Mouse (Mus musculus): ENCODE results near the gene Olig1. TPM values are rescaled to one million over a fixed set of nuclear protein-coding genes. Genes with fewer than 3 reads are reported as not detected.
"Not testable (repeated sequence)": the region's sequence is repeated elsewhere in the genome, so short reads cannot be mapped to it uniquely, and the experiment has no call there.

Gene Olig1
- polyA plus RNA-seq, 1 experiment from 2014 or later: 3.3 TPM

DNA sequence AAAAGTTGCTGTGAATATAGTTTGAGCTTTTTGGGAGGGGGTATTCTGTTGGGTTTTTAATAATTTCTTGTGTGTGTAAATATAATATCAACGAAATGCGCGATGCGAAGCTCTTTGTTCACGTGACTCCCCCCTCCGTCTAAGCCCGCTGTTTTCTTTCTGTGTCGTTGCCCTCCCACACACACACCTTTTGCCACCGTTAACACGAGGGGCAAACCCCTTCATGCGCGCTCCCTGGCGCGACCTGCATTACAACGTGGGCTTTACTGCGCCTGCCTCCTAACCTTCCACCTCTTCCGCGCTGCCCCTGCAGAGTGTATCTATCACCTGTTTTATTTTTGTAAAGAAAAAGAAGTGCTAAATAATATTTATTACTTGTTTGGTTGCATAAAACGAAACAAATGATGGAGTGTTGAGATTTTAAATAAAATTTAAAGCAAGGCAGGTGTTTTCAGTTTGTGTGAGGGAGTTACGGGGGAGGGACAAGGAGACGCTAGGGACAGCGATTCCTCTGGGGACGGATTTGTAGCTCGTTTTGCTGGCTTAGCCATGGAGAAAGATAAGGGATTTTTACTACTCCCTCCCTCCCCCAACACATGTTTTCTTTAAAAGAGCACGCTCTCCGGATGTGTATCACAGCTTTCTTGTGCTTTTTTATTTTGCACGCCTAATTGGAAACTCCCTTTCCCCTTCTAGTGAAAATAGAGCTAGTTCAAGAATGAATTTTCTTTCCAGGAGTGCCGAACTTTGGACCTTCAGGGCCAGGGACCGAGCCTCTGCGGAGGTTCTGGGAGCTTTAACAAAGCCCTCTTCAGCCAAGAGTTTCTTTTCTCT lies 41.1 kb upstream of the Olig1 start:
- Histone ChIP-seq H3K9me3 (no peaks in the 10 kb centered on the region), H3K4me3 (peak overlapping the region; percentile 50), H3K36me3 (replicated peaks) (no peaks in the 10 kb centered on the region), H3K27me3 (replicated peaks; ENCODE audit: low read depth, poor library complexity, severe bottlenecking) (peaks cover 100% of the 10 kb centered on the region), H3K4me1 (peaks cover 38% of the 10 kb centered on the region), H3K27ac (replicated peaks) (no peak overlapping the region)
- under 1% methylated on average over 30 of the region's 30 CpGs for WGBS
- DNase-seq (ENCODE audit: low spot score): peak; percentile 33

- peak overlapping the region; percentile 50 for H3K4me3 ChIP-seq
- peaks cover 100% of the 10 kb centered on the region for H3K27me3 ChIP-seq (replicated peaks; ENCODE audit: low read depth, poor library complexity, severe bottlenecking)
- peaks cover 34% of the 10 kb centered on the region for H3K4me1 ChIP-seq
- peak; percentile 51 for DNase-seq (ENCODE audit: low spot score)
- no peaks in the 10 kb centered on the region for H3K36me3 ChIP-seq (replicated peaks)
- no peak overlapping the region for H3K27ac ChIP-seq (replicated peaks)
- WGBS: under 1% methylated on average over 10 of the region's 10 CpGs
- H3K9me3 ChIP-seq: no peaks in the 10 kb centered on the region
Observed at GRCm38 (mm10) chr16:91229072-91229348, 40.6 kb upstream of the Olig1 start.

GRCm38 (mm10) chr16:91229643-91230042 lies 39.9 kb upstream of the Olig1 start:
- Histone ChIP-seq H3K27me3 (replicated peaks; ENCODE audit: low read depth, poor library complexity, severe bottlenecking) (peaks cover 100% of the 10 kb centered on the region), H3K27ac (replicated peaks) (no peak overlapping the region), H3K9me3 (no peaks in the 10 kb centered on the region), H3K4me3 (0 out of 2 replicates have a peak overlapping the region, but pooled peaks have one; percentile 50), H3K4me1 (peaks cover 33% of the 10 kb centered on the region), H3K36me3 (replicated peaks) (no peaks in the 10 kb centered on the region)
- DNase-seq (ENCODE audit: low spot score): no peak
- 7% methylated on average over 8 of the region's 8 CpGs for WGBS

- H3K36me3 ChIP-seq (replicated peaks): no peaks in the 10 kb centered on the region
- 2% methylated on average over 26 of the region's 26 CpGs for WGBS
- H3K4me3 ChIP-seq: 0 out of 2 replicates have a peak overlapping the region, but pooled peaks have one; percentile 16
- no peak for DNase-seq (ENCODE audit: low spot score)
- no peak overlapping the region for H3K27ac ChIP-seq (replicated peaks)
- peaks cover 100% of the 10 kb centered on the region for H3K27me3 ChIP-seq (replicated peaks; ENCODE audit: low read depth, poor library complexity, severe bottlenecking)
- no peaks in the 10 kb centered on the region for H3K9me3 ChIP-seq
- peaks cover 16% of the 10 kb centered on the region for H3K4me1 ChIP-seq
Observed at GRCm38 (mm10) chr16:91231781-91232469, 37.6 kb upstream of the Olig1 start.

GRCm38 (mm10) chr16:91232470-91233240 lies 36.9 kb upstream of the Olig1 start:
- Histone ChIP-seq H3K27ac (replicated peaks) (no peak overlapping the region), H3K27me3 (replicated peaks; ENCODE audit: low read depth, poor library complexity, severe bottlenecking) (peaks cover 100% of the 10 kb centered on the region), H3K4me1 (peaks cover 12% of the 10 kb centered on the region), H3K4me3 (no peak overlapping the region), H3K9me3 (no peaks in the 10 kb centered on the region), H3K36me3 (replicated peaks) (no peaks in the 10 kb centered on the region)
- WGBS: 3% methylated on average over 25 of the region's 25 CpGs
- peak; percentile 42 for DNase-seq (ENCODE audit: low spot score)

GRCm38 (mm10) chr16:91233241-91233944 lies 36.2 kb upstream of the Olig1 start:
- H3K27ac ChIP-seq (replicated peaks): no peak overlapping the region
- WGBS: 13% methylated on average over 11 of the region's 11 CpGs
- H3K9me3 ChIP-seq: no peaks in the 10 kb centered on the region
- H3K4me1 ChIP-seq: peaks cover 12% of the 10 kb centered on the region
- H3K36me3 ChIP-seq (replicated peaks): no peaks in the 10 kb centered on the region
- no peak for DNase-seq (ENCODE audit: low spot score)
- peaks cover 100% of the 10 kb centered on the region for H3K27me3 ChIP-seq (replicated peaks; ENCODE audit: low read depth, poor library complexity, severe bottlenecking)
- H3K4me3 ChIP-seq: no peak overlapping the region

DNA sequence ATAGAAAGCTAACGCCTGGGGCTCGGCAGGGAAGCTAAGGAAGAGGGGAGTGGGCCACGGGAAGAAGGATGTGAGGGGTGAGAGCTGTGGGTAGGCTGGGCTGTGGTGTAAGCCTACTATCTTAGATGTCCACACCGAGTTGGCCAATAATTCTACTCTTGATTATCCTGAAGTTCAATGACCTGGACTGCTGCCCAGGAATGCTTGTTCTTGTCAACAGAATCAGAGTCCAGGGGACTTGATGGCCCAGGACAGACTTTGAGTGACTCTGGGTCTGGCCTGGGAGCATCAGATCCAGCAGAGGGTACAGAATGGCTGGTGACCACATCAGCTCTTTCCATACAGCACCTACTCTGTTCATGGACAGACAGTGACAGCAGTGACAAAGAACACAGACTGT lies 30.5 kb upstream of the Olig1 start:
- no peak overlapping the region for H3K4me3 ChIP-seq
- 74% methylated on average over 4 of the region's 4 CpGs for WGBS
- H3K27me3 ChIP-seq (replicated peaks; ENCODE audit: low read depth, poor library complexity, severe bottlenecking): peaks cover 89% of the 10 kb centered on the region
- no peak overlapping the region for H3K27ac ChIP-seq (replicated peaks)
- H3K9me3 ChIP-seq: no peaks in the 10 kb centered on the region
- no peaks in the 10 kb centered on the region for H3K4me1 ChIP-seq
- no peak for DNase-seq (ENCODE audit: low spot score)
- no peaks in the 10 kb centered on the region for H3K36me3 ChIP-seq (replicated peaks)

- no peaks in the 10 kb centered on the region for H3K36me3 ChIP-seq (replicated peaks)
- no peak overlapping the region for H3K4me3 ChIP-seq
- H3K27me3 ChIP-seq (replicated peaks; ENCODE audit: low read depth, poor library complexity, severe bottlenecking): peaks cover 55% of the 10 kb centered on the region
- H3K9me3 ChIP-seq: no peaks in the 10 kb centered on the region
- 71% methylated on average over 9 of the region's 9 CpGs for WGBS
- no peaks in the 10 kb centered on the region for H3K4me1 ChIP-seq
- H3K27ac ChIP-seq (replicated peaks): no peak overlapping the region
- DNase-seq (ENCODE audit: low spot score): no peak
Observed at GRCm38 (mm10) chr16:91246292-91246691, 23.3 kb upstream of the Olig1 start.

GRCm38 (mm10) chr16:91255419-91256164 lies 14.0 kb upstream of the Olig1 start:
- peak overlapping the region; percentile 36 for H3K4me3 ChIP-seq
- H3K9me3 ChIP-seq; H3K4me1 ChIP-seq; H3K27ac ChIP-seq (replicated peaks); H3K36me3 ChIP-seq (replicated peaks): not testable (repeated sequence)
- 24% methylated on average over 26 of the region's 28 CpGs for WGBS
- H3K27me3 ChIP-seq (replicated peaks; ENCODE audit: low read depth, poor library complexity, severe bottlenecking): peaks cover 51% of the 10 kb centered on the region
- peak; percentile 25 for DNase-seq (ENCODE audit: low spot score)

GRCm38 (mm10) chr16:91258956-91259355 lies 10.6 kb upstream of the Olig1 start:
- no peaks in the 10 kb centered on the region for H3K9me3 ChIP-seq
- WGBS: 72% methylated on average over 3 of the region's 3 CpGs
- H3K27me3 ChIP-seq (replicated peaks; ENCODE audit: low read depth, poor library complexity, severe bottlenecking): peaks cover 85% of the 10 kb centered on the region
- no peak for DNase-seq (ENCODE audit: low spot score)
- no peak overlapping the region for H3K4me3 ChIP-seq
- H3K27ac ChIP-seq (replicated peaks): no peak overlapping the region
- H3K36me3 ChIP-seq (replicated peaks): no peaks in the 10 kb centered on the region
- H3K4me1 ChIP-seq: peaks cover 14% of the 10 kb centered on the region

DNA sequence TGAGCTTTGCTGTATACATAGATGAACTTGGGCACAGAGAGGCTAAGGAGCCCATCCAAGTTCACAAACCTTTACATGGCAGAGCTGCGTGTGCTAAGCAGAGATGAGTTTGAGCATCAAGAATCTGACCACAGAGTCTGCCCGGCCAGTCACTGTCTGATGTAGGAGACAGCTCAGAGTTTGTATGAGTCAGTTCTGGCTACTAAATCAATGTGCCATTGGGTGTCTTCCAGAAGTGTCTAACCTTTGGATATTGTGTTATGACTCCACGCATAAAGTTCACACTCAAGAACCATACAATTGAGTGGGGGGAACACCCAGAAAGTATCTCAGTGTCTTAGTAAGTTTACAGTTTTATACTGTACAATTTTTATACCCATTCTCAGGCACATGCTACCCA lies 8.7 kb upstream of the Olig1 start:
- no peaks in the 10 kb centered on the region for H3K9me3 ChIP-seq
- H3K27ac ChIP-seq (replicated peaks): no peak overlapping the region
- H3K4me3 ChIP-seq: no peak overlapping the region
- no peak for DNase-seq (ENCODE audit: low spot score)
- 89% methylated on average over 3 of the region's 3 CpGs for WGBS
- H3K4me1 ChIP-seq: peaks cover 11% of the 10 kb centered on the region
- no peaks in the 10 kb centered on the region for H3K36me3 ChIP-seq (replicated peaks)
- peaks cover 100% of the 10 kb centered on the region for H3K27me3 ChIP-seq (replicated peaks; ENCODE audit: low read depth, poor library complexity, severe bottlenecking)
